9 mouse cellular contexts compared by ENCODE assay signal in genomic region chr13:90929847-90930246, GRCm38 (mm10). TPM values are rescaled to one million over a fixed set of nuclear protein-coding genes. Genes with fewer than 3 reads are reported as not detected.
A peak's percentile ranks its signal among the peaks of the same experiment; 100 is the strongest.
DNase-seq lines count a peak whose midpoint lies in the region; ATAC-seq and TF ChIP-seq lines count a peak whose summit lies in the region.
"Had no signal": no experiment of that assay in that cellular context is flagged by ENCODE, and none has a peak within 500 bp of the region (broad histone marks: within the 10 kb centered on the region; RNA-seq: fewer than 3 reads in every experiment).

No protein-coding gene starts in this region.

- H3K4me3 ChIP-seq in cerebellum, adult 2 months (replicated peaks; ENCODE audit: insufficient read depth, low read depth, low read length) = no peak overlapping the region
- H3K4me3 ChIP-seq in intestine, embryonic 16.5 days (ENCODE audit: low read length) = no peak overlapping the region
- H3K4me3 ChIP-seq in midbrain, embryonic 14.5 days (replicated peaks; ENCODE audit: low read depth, low read length) = no peak overlapping the region

- peaks cover 6% of the 10 kb centered on the region; the same call in 1 of the 2 replicates for H3K36me3 ChIP-seq in intestine, embryonic 16.5 days (ENCODE audit: control insufficient read depth, insufficient read depth, low read length)
- peaks cover 39% of the 10 kb centered on the region for H3K36me3 ChIP-seq in midbrain, embryonic 14.5 days (ENCODE audit: control insufficient read depth, insufficient read depth, low read length)

- peak; percentile 88 for ATAC-seq in frontal cortex, adult (ENCODE audit: low TSS enrichment)
- ATAC-seq in intestine, embryonic 16.5 days = peak; percentile 27; the same call in 1 of the 2 replicates
- peak; percentile 41; the same call in 1 of the 2 replicates for ATAC-seq in midbrain, embryonic 14.5 days (ENCODE audit: low FRiP score, low TSS enrichment)

- no peak overlapping the region for H3K27ac ChIP-seq in cerebellum, adult 2 months (ENCODE audit: insufficient read depth, low read length)
- no peak overlapping the region for H3K27ac ChIP-seq in intestine, embryonic 16.5 days (ENCODE audit: low read length)
- no peak overlapping the region for H3K27ac ChIP-seq in midbrain, embryonic 14.5 days (replicated peaks; ENCODE audit: low read depth, low read length)

- peak; percentile 38; the same call in 1 of the 2 replicates for TF ChIP-seq CTCF in cerebellum, adult 2 months (IDR thresholded peaks at IDR 0.05; ENCODE audit: borderline replicate concordance, insufficient read depth, low read depth, low read length)

- no peaks in the 10 kb centered on the region for H3K9me3 ChIP-seq in intestine, embryonic 16.5 days (ENCODE audit: control insufficient read depth, low read length)
- H3K9me3 ChIP-seq in midbrain, embryonic 14.5 days (ENCODE audit: control insufficient read depth, low read length) = no peaks in the 10 kb centered on the region

- H3K9ac ChIP-seq in intestine, embryonic 16.5 days (ENCODE audit: low read depth, low read length) = no peak overlapping the region
- no peak overlapping the region for H3K9ac ChIP-seq in midbrain, embryonic 14.5 days (replicated peaks; ENCODE audit: low read length)

- no peak for TF ChIP-seq POLR2A in cerebellum, adult 2 months (IDR thresholded peaks at IDR 0.05; ENCODE audit: borderline replicate concordance, insufficient read depth, low read length)

- WGBS in cerebellum, adult 2 months = 19% methylated on average over 5 of the region's 5 CpGs
- WGBS in intestine, embryonic 16.5 days = 25% methylated on average over 5 of the region's 5 CpGs
- WGBS in midbrain, embryonic 14.5 days = 23% methylated on average over 5 of the region's 5 CpGs

- no peaks in the 10 kb centered on the region for H3K4me1 ChIP-seq in cerebellum, adult 2 months (ENCODE audit: control insufficient read depth, insufficient read depth, low read length)
- H3K4me1 ChIP-seq in intestine, embryonic 16.5 days (ENCODE audit: control insufficient read depth, insufficient read depth, low read length) = no peaks in the 10 kb centered on the region
- no peaks in the 10 kb centered on the region for H3K4me1 ChIP-seq in midbrain, embryonic 14.5 days (ENCODE audit: control insufficient read depth, insufficient read depth, low read length)

- no peak overlapping the region for H3K4me2 ChIP-seq in intestine, embryonic 16.5 days (ENCODE audit: low read depth, low read length)
- no peak overlapping the region for H3K4me2 ChIP-seq in midbrain, embryonic 14.5 days (ENCODE audit: low read length)

- intact Hi-C loops in left cerebral cortex, postnatal 25 days (cut with DNase I) = loop anchor here (10.0 kb wide), 2 partner anchors 715 to 865 kb away; no protein-coding TSS in a partner anchor

- H3K27me3 ChIP-seq in cerebellum, adult 2 months (ENCODE audit: control insufficient read depth, insufficient read depth, low read length) = no peaks in the 10 kb centered on the region
- H3K27me3 ChIP-seq in intestine, embryonic 16.5 days (replicated peaks; ENCODE audit: control insufficient read depth, insufficient read depth, low read length) = no peaks in the 10 kb centered on the region
- no peaks in the 10 kb centered on the region for H3K27me3 ChIP-seq in midbrain, embryonic 14.5 days (ENCODE audit: control insufficient read depth, insufficient read depth, low read length)

- DNase-seq in testis, postnatal 10 days (ENCODE audit: low spot score) = peak; percentile 83
- DNase-seq in testis, postnatal 14 days (ENCODE audit: low spot score) = no peak
- DNase-seq in cerebellum, adult 2 months = peak; percentile 56 to 60
- peak; percentile 79 to 89 for DNase-seq in left cerebral cortex, postnatal 25 days (ENCODE audit: low spot score in 2 of 2)
- peak; percentile 89 for DNase-seq in midbrain, embryonic 14.5 days
- peak; percentile 50 to 70 for DNase-seq in spleen, postnatal 36 days (ENCODE audit: low spot score in 2 of 2)

RNA-seq across cellular contexts. Expression of gene Rps23, which starts 7.1 kb away (rescaled TPM):
- polyA plus RNA-seq in cerebellum, adult 2 months (2012; rRNA removed) = 357 and 409 TPM in 2 replicates
- polyA plus RNA-seq in intestine, embryonic 16.5 days (2015; fragmentation: Nextera tagmentation; extraction: Ambion mirVana) = 163 and 165 TPM in 2 replicates
- 100 to 1,000 TPM; 181 to 217 TPM for total RNA-seq in left cerebral cortex, postnatal 25 days (2021)
- 160 TPM in 2 replicates for polyA plus RNA-seq in midbrain, embryonic 14.5 days (2014; fragmentation: Nextera tagmentation; extraction: Ambion mirVana)

RNA-seq across cellular contexts. Expression of gene Atp6ap1l, which starts 24.7 kb away (rescaled TPM):
- 13.3 and 14.2 TPM in 2 replicates for polyA plus RNA-seq in cerebellum, adult 2 months (2012; rRNA removed)
- not detected in 2 replicates for polyA plus RNA-seq in intestine, embryonic 16.5 days (2015; fragmentation: Nextera tagmentation; extraction: Ambion mirVana)
- 10 to 100 TPM; 27.4 to 33.0 TPM for total RNA-seq in left cerebral cortex, postnatal 25 days (2021)
- polyA plus RNA-seq in midbrain, embryonic 14.5 days (2014; fragmentation: Nextera tagmentation; extraction: Ambion mirVana) = 0.62 and 0.91 TPM in 2 replicates
- polyA plus RNA-seq: stomach, embryonic 14.5 days had no signal

Comparison
In these comparisons a context has a peak if more than half of its experiments do, and no peak if none do; other contexts are left out.
1. ATAC-seq: peak in every context shown above with its lines; median percentile 88 in frontal cortex, adult; 41 in midbrain, embryonic 14.5 days; 27 in intestine, embryonic 16.5 days.